Mouse (Mus musculus) urinary bladder, postnatal 14 days (tissue): ENCODE data around the gene Erg.

Experiments
- DNase-seq: peaks from one replicate; pipeline ENCODE4 v3.0.0; 2021; ENCODE audit warnings: low spot score

The Erg gene

GRCm38 (mm10) chr16:95584751-95585528 lies 1.5 kb downstream of the Erg start:
- DNase-seq: no peak

GRCm38 (mm10) chr16:95579289-95579688 lies 7.1 kb downstream of the Erg start:
- DNase-seq: no peak

GRCm38 (mm10) chr16:95573163-95573562 lies 13.2 kb downstream of the Erg start:
- peak; percentile 14 for DNase-seq

- DNase-seq: peak; percentile 12
Observed at GRCm38 (mm10) chr16:95570616-95571015, 15.8 kb downstream of the Erg start.

- no peak for DNase-seq
Observed at GRCm38 (mm10) chr16:95556834-95557233, 29.6 kb downstream of the Erg start.

- no peak for DNase-seq
Observed at GRCm38 (mm10) chr16:95553136-95553535, 33.3 kb downstream of the Erg start.

- no peak for DNase-seq
Observed at GRCm38 (mm10) chr16:95552495-95552894, 33.9 kb downstream of the Erg start.

GRCm38 (mm10) chr16:95550496-95550895 lies 35.9 kb downstream of the Erg start:
- no peak for DNase-seq

GRCm38 (mm10) chr16:95544753-95545152 lies 41.6 kb downstream of the Erg start:
- DNase-seq: no peak

GRCm38 (mm10) chr16:95543471-95543870 lies 42.9 kb downstream of the Erg start:
- no peak for DNase-seq

- no peak for DNase-seq
Observed at GRCm38 (mm10) chr16:95535151-95535550, 51.2 kb downstream of the Erg start.

GRCm38 (mm10) chr16:95532387-95533077 lies 53.9 kb downstream of the Erg start:
- no peak for DNase-seq

GRCm38 (mm10) chr16:95527561-95527960 lies 58.8 kb downstream of the Erg start:
- no peak for DNase-seq

GRCm38 (mm10) chr16:95519520-95519919 lies 66.9 kb downstream of the Erg start:
- no peak for DNase-seq

GRCm38 (mm10) chr16:95506051-95506450 lies 80.3 kb downstream of the Erg start:
- DNase-seq: no peak

GRCm38 (mm10) chr16:95496582-95497300 lies 89.7 kb downstream of the Erg start:
- DNase-seq: no peak

- DNase-seq: no peak
Observed at GRCm38 (mm10) chr16:95494108-95494507, 92.3 kb downstream of the Erg start.

GRCm38 (mm10) chr16:95493336-95493735 lies 93.1 kb downstream of the Erg start:
- DNase-seq: no peak

GRCm38 (mm10) chr16:95492146-95492545 lies 94.2 kb downstream of the Erg start:
- no peak for DNase-seq

GRCm38 (mm10) chr16:95490386-95490785 lies 96.0 kb downstream of the Erg start:
- DNase-seq: no peak

GRCm38 (mm10) chr16:95487606-95488351 lies 98.6 kb downstream of the Erg start:
- DNase-seq: no peak

GRCm38 (mm10) chr16:95481176-95481575 lies 105.2 kb downstream of the Erg start:
- DNase-seq: no peak
